Mouse (Mus musculus): Measurements from ENCODE around the gene Tmem45a. TPM values are rescaled to one million over a fixed set of nuclear protein-coding genes. Genes with fewer than 3 reads are reported as not detected.

Tmem45a gene
- total RNA-seq (2023), result not detected

DNA sequence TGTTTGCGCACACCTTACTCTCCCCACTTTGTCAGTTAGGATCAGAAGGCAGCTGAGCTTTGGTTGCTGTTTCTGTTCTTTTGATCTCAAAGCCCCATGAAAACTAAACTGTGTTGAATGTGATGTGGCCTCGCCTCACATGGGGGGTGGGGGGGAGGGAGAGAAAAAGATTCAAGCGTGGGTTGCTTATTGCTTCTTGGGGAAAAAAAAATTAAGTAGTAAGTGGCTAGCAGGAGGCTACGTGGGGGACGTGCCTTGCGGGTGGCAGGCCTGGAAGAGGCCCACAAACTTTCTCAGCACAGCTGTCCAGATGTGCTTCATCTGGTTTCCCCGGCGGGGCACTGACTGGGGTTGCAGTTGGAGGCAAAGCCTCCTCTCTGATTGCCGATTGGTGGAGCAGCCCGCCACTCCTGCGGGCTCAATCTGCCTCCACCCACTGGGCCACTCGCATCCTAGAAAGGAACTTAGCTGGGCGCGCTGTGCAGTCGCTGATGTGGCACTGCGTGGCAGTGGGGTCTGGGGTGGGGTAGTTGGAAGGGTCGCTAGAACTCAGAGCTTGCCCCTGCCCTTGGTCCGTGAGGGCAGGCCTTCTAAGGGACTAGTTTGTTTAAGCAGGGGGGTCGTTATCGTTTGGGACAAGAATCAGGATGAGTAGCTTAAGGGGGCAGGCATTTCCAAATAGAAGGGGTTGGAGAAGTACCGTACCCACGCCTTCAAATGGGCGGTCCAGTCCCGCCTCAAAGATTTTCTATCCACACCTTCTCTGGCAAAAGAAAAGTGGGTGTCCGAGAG lies at the start of gene Tmem45a:
TSS of gene Tmem45a (minus strand) at position 343 of the 792 bp plus-strand sequence.

GRCm38 (mm10) chr16:56928023-56928422 lies 42.1 kb upstream of the Tmem45a start, which contains the start of gene Lnp1:
Lnp1 (minus strand) TSS chr16:56928061.

GRCm38 (mm10) chr16:56795481-56796139 lies 90.4 kb downstream of the Tmem45a start, which contains the start of gene Adgrg7:
Adgrg7 (minus strand) TSS chr16:56795855.

Other genes starting within 250 kb of the Tmem45a start
- 10 to 100 TPM; 33.0 to 38.5 TPM for gene Tfg, start 168.7 kb downstream of the Tmem45a start, total RNA-seq (2023)
- gene Adgrg7, start 90.3 kb downstream of the Tmem45a start, total RNA-seq (2023), result not detected
- not detected for gene Lnp1, start 41.9 kb upstream of the Tmem45a start, total RNA-seq (2023)
- gene Tmem45a2, start 185.2 kb upstream of the Tmem45a start, total RNA-seq (2023), result not detected
- gene Tomm70a, start 235.5 kb upstream of the Tmem45a start, total RNA-seq (2023), result 10 to 100 TPM; 31.6 to 33.1 TPM